Mouse (Mus musculus) CD8-positive naive resting alpha-beta T cell, adult 57 days (primary cell): Measurements from ENCODE around the gene Slc51a. TPM values are rescaled to one million over a fixed set of nuclear protein-coding genes. Genes with fewer than 3 reads are reported as not detected.

Source experiments
- total RNA-seq: library from RNA; stranded (reverse); gene quantifications from one replicate; pipeline ENCODE4 v1.2.4, GENCODE M21; 2023

The Slc51a gene
- not detected for total RNA-seq

GRCm38 (mm10) chr16:32487234-32488111 is at the start of gene Slc51a:
Gene Slc51a, minus strand, starts transcription at chr16:32487879.

DNA sequence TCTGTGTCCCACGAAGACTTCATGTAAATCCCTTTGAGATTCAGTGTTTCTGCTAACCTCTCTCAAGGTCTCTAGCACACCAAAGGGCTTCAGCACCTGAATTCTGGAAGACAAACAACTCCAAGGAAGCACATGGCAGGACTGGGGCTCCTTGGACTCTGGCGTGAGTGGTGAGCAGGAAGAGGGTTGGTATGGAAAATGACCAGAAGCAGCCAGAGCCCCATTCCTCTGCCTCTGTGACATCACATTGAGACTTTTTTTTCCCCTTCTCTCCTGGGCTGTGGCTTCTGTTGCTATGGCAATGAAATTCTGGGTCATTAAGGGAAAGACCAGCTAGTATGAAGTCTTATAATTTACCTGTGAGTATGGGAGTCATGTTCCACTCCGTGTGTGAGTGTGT is 8.3 kb upstream of the Slc51a start, which contains the start of gene Zdhhc19:
Zdhhc19 (plus strand) TSS at position 301 of the 400 bp plus-strand sequence.

GRCm38 (mm10) chr16:32430474-32431046 is 57.1 kb downstream of the Slc51a start, which contains the start of gene Pcyt1a:
Gene Pcyt1a, plus strand, starts transcription at chr16:32430921.

Other genes with a start within 250 kb of the Slc51a start
- gene Fbxo45, start 240.7 kb downstream of the Slc51a start, total RNA-seq = 7.0 TPM
- 9.8 TPM for gene Wdr53, start 240.7 kb downstream of the Slc51a start, total RNA-seq
- 1.1 TPM for gene Smco1, start 216.4 kb downstream of the Slc51a start, total RNA-seq
- 17.2 TPM for gene Rnf168, start 210.4 kb downstream of the Slc51a start, total RNA-seq
- 71.7 TPM for gene Ubxn7, start 155.6 kb downstream of the Slc51a start, total RNA-seq
- gene Tm4sf19, start 87.4 kb downstream of the Slc51a start, total RNA-seq = not detected
- gene Tctex1d2, start 68.2 kb downstream of the Slc51a start, total RNA-seq = 2.1 TPM
- 28.1 TPM for gene Pcyt1a, start 57.0 kb downstream of the Slc51a start, total RNA-seq
- gene Zdhhc19, start 8.4 kb upstream of the Slc51a start, total RNA-seq = not detected
- gene Tfrc, start 121.0 kb upstream of the Slc51a start, total RNA-seq = 82.9 TPM
- 42.7 TPM for gene Tnk2, start 156.0 kb upstream of the Slc51a start, total RNA-seq
- not detected for gene Muc4, start 248.0 kb upstream of the Slc51a start, total RNA-seq